Mouse (Mus musculus) bone marrow macrophage, adult 2 months (primary cell): ENCODE results near the gene Csrnp3. TPM values are rescaled to one million over a fixed set of nuclear protein-coding genes. Genes with fewer than 3 reads are reported as not detected.
"Not testable (repeated sequence)": the region's sequence is repeated elsewhere in the genome, so short reads cannot be mapped to it uniquely, and the experiment has no call there.

Experiments used
- H3K27ac ChIP-seq: 2 replicates; pipeline ENCODE4 v1.5.1; 2012; ENCODE audit warnings: low read depth, low read length; ENCODE audit not compliant: insufficient read depth
- H3K4me1 ChIP-seq: 2 replicates; pipeline ENCODE4 v1.6.1; 2012; ENCODE audit warnings: low read length; ENCODE audit not compliant: control insufficient read depth, insufficient read depth
- H3K4me3 ChIP-seq: 2 replicates; pipeline ENCODE4 v1.5.1; 2012; ENCODE audit warnings: mild to moderate bottlenecking, low read length, moderate library complexity; ENCODE audit not compliant: insufficient read depth
- CTCF ChIP-seq: IDR thresholded peaks from 2 replicates; pipeline ENCODE4 v1.5.1; 2012; ENCODE audit warnings: low read depth, mild to moderate bottlenecking, low read length, moderate library complexity
- POLR2A ChIP-seq: IDR thresholded peaks from 2 replicates; pipeline ENCODE4 v1.6.1; 2012; ENCODE audit warnings: mild to moderate bottlenecking, low read depth, low read length, borderline replicate concordance
- polyA plus RNA-seq: library from polyadenylated mRNA; stranded (reverse); fragments of >200 nt; gene quantifications from 2 replicates; pipeline ENCODE4 v1.2.4, GENCODE M21; 2012; ENCODE audit not compliant: missing spikeins, insufficient read depth, insufficient read length

Csrnp3 gene
- polyA plus RNA-seq: not detected in 2 replicates

DNA sequence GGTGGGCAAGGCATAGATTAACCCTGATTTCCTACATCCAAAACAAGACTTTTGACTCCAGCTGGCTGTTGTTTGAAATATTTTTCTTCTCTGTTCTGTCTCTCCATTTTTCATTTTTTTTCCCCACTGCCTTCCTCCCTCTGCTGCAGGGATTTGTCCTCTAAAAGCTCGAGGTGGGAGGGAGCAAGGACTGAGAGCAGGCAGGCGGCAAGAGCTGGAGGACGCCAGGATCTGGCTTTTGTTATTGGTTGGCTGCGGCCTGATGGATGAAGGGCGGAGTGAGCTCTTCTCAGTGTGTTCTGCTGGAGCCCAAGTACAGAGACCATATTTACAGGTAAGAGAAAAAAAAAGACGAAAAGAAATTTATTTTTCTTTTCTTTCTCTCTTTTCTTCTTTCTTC lies at the start of gene Csrnp3:
Gene Csrnp3, plus strand, starts transcription at position 217 of the 400 bp plus-strand sequence.
- Histone ChIP-seq H3K27ac (no peak within 1 kb of the TSS), H3K4me1 (no peaks in the 10 kb centered on the region), H3K4me3 (no peak within 1 kb of the TSS)
- TF ChIP-seq POLR2A (no peak), CTCF (no peak)

DNA sequence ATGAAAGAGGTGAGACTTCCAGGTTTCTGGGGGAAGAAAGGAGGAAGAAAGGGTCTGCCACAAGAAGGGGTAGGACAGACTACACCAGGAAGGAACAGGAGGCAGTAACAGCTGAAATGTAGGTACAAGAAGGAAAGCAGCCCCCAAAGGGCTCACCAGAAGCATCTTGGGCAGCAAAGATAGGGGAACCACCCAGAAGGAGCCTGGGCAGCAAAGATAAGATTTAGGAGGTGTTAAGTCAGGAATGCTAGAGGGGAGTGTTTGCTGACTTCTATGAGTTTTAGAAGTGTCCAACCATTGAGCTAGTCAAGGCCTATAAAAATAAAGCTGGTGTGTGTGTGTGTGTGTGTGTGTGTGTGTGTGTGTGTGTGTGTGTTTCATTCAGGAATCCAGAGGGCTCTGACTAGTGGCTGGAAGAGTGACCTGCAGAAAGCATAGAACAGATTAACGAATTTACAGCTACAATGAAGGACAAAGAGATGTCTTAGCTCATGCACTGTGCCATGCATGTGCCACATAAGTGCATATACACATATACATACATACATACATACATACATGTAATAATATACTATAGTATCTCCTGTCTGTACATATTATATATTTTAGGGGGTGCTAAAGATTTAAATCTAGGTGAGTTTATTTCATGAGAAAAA lies 44.4 kb upstream of the Csrnp3 start:
- no peak overlapping the region for H3K27ac ChIP-seq

DNA sequence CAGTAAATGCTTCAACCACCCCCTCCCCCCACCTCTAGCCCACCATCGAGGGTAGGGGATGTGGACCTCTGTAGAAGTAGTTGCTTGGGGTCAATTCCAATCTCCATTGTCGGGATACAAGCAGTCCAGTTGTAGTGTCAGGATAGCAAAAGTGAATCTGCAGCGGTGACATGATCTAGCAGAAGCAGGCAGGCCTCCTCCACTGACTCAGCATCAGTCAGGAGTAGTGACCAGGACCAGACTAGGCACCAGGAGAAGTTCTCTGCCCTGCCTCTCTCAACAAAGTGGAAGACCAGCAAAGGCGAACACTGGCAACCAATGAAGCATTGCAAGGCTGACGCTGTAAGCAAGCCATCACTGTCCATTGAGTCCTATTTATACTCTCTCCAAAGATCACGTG lies 39.0 kb upstream of the Csrnp3 start:
- TF ChIP-seq CTCF (no peak), POLR2A (no peak)
- Histone ChIP-seq H3K4me1 (no peaks in the 10 kb centered on the region), H3K27ac (no peak overlapping the region), H3K4me3 (no peak overlapping the region)

More for the DNA sequence above, 44.4 kb upstream of the Csrnp3 start:
- TF ChIP-seq POLR2A (no peak), CTCF (no peak)
- Histone ChIP-seq H3K4me1 (no peaks in the 10 kb centered on the region), H3K4me3 (no peak overlapping the region)

- H3K4me3 ChIP-seq, H3K27ac ChIP-seq, H3K4me1 ChIP-seq: not testable (repeated sequence)
Observed at GRCm38 (mm10) chr2:65811203-65811602, 34.4 kb upstream of the Csrnp3 start.

GRCm38 (mm10) chr2:65818080-65818796 lies 27.3 kb upstream of the Csrnp3 start:
- no peak overlapping the region for H3K4me3 ChIP-seq

GRCm38 (mm10) chr2:65820114-65820769 lies 25.3 kb upstream of the Csrnp3 start:
- TF ChIP-seq CTCF (no peak), POLR2A (no peak)
- Histone ChIP-seq H3K27ac (no peak overlapping the region), H3K4me1 (no peaks in the 10 kb centered on the region), H3K4me3 (no peak overlapping the region)

More at GRCm38 (mm10) chr2:65818080-65818796, 27.3 kb upstream of the Csrnp3 start:
- no peak for TF ChIP-seq CTCF
- TF ChIP-seq POLR2A: no peak
- H3K4me1 ChIP-seq: no peaks in the 10 kb centered on the region
- H3K27ac ChIP-seq: no peak overlapping the region

- no peaks in the 10 kb centered on the region for H3K4me1 ChIP-seq
Observed at GRCm38 (mm10) chr2:65826314-65826713, 19.3 kb upstream of the Csrnp3 start.

DNA sequence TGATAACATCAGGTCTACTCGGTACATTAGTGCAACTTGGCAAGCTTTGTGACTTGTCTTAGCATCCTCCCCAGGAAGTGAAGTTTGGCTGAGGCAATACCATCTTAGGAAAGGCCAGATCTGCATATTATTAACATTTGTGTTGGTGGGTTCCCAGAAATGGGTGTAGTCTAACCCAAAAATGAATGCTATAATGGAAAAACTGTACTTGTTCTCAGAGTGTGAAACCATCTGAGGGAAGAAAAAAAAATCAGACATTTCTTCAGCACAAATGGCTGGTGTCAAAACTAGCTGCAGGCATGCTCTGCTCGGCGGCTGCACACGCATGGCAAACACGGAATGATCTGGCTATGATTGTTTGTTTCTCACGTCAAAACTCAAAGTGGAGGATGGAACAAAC lies 18.8 kb upstream of the Csrnp3 start:
- Histone ChIP-seq H3K4me1 (no peaks in the 10 kb centered on the region), H3K4me3 (no peak overlapping the region), H3K27ac (no peak overlapping the region)
- TF ChIP-seq POLR2A (no peak), CTCF (no peak)

More at GRCm38 (mm10) chr2:65826314-65826713, 19.3 kb upstream of the Csrnp3 start:
- TF ChIP-seq POLR2A (no peak), CTCF (no peak)
- H3K4me3 ChIP-seq: no peak overlapping the region
- no peak overlapping the region for H3K27ac ChIP-seq

- no peak for TF ChIP-seq POLR2A
- TF ChIP-seq CTCF: no peak
- no peak overlapping the region for H3K4me3 ChIP-seq
- no peaks in the 10 kb centered on the region for H3K4me1 ChIP-seq
- no peak overlapping the region for H3K27ac ChIP-seq
Observed at GRCm38 (mm10) chr2:65828699-65829098, 16.9 kb upstream of the Csrnp3 start.
